Mouse (Mus musculus): ENCODE results near the gene Tank. TPM values are rescaled to one million over a fixed set of nuclear protein-coding genes. Genes with fewer than 3 reads are reported as not detected.

Tank gene
- polyA plus RNA-seq (2015; fragmentation: Nextera tagmentation; extraction: Ambion mirVana), result 23.9 and 24.5 TPM in 2 replicates

DNA sequence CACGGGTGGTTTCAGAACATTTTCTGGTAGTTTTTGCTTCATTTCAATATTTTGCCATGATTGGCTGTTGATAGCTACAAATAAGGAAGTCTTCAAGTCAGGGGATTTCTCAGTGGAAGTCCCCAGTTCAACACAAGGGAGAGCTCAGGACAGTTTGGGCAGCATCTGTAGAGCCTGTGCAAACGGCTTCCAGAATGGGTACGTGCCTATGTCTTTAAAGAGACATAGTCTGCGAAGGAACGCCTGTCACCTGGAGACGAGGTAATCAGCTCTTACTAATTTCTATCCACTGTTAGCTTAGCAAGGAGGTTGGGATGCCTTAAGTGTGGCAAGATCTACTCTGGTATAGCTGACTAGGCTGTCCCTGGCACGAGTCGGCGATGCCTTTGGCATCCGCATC is at the start of gene Tank:
Tank (plus strand) TSS at position 153 of the 400 bp plus-strand sequence.
- H3K4me3 ChIP-seq (ENCODE audit: low read length), result no peak within 1 kb of the TSS
- WGBS, result 83% methylated on average over 10 of the region's 10 CpGs
- H3K36me3 ChIP-seq (ENCODE audit: control insufficient read depth, insufficient read depth, low read length), result no peaks in the 10 kb centered on the region
- no peaks in the 10 kb centered on the region for H3K27me3 ChIP-seq (replicated peaks; ENCODE audit: control insufficient read depth, insufficient read depth, low read length)
- no peak within 1 kb of the TSS for H3K9ac ChIP-seq (ENCODE audit: low read depth, low read length)
- no peak within 1 kb of the TSS for H3K4me2 ChIP-seq (ENCODE audit: low read depth, low read length)
- no peaks in the 10 kb centered on the region for H3K4me1 ChIP-seq (ENCODE audit: control insufficient read depth, insufficient read depth, low read length)
- no peak within 1 kb of the TSS for H3K27ac ChIP-seq (ENCODE audit: low read length)
- no peak for ATAC-seq
- H3K9me3 ChIP-seq (ENCODE audit: control insufficient read depth, low read length), result no peaks in the 10 kb centered on the region

DNA sequence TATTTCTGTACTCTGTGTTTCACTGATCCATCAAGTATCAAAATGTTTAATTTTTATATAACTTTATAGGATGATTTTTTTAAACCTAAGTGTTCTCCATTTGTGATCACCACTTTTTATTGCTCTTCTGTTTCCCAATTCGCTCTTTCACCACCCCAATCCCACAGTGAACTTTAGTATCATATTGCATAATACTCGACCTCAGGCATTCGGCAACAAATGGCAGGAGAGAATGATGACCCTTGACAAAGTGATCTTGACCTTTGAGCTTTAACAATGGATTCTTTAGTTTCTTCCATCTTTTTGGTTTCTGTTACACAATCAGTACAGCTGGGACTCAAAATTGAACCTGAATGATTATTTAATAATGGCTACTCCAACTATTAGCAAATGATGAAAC is 46.1 kb upstream of the Tank start:
- no peak overlapping the region for H3K4me3 ChIP-seq (ENCODE audit: low read length)
- H3K4me1 ChIP-seq (ENCODE audit: control insufficient read depth, insufficient read depth, low read length), result no peaks in the 10 kb centered on the region
- H3K27ac ChIP-seq (ENCODE audit: low read length), result no peak overlapping the region
- no peaks in the 10 kb centered on the region for H3K36me3 ChIP-seq (ENCODE audit: control insufficient read depth, insufficient read depth, low read length)
- H3K9me3 ChIP-seq (ENCODE audit: control insufficient read depth, low read length), result no peaks in the 10 kb centered on the region
- no peak overlapping the region for H3K9ac ChIP-seq (ENCODE audit: low read depth, low read length)
- no peak for ATAC-seq
- no peaks in the 10 kb centered on the region for H3K27me3 ChIP-seq (replicated peaks; ENCODE audit: control insufficient read depth, insufficient read depth, low read length)
- no peak overlapping the region for H3K4me2 ChIP-seq (ENCODE audit: low read depth, low read length)
- 63% methylated on average over 3 of the region's 3 CpGs for WGBS

DNA sequence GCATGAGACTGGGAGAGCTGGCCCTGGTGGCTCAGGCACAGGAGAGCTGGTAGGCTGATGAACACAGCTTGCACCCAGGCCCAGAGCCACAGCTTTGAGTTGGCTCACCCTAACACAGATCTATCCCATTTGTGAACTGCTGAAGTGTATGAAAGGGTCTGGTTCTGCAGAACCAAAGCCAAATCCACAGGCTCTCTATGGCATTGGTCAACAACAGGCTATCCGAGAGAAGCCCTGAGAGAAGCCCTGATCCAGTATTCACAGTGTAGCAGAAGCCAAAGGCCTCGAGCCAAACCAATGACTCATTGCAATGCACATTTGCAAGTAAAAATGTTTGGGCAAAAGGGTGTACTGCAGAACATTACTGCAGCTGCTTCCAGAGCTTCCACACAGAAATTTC is 45.3 kb upstream of the Tank start:
- H3K27me3 ChIP-seq (replicated peaks; ENCODE audit: control insufficient read depth, insufficient read depth, low read length), result no peaks in the 10 kb centered on the region
- WGBS, result 78% methylated on average over 2 of the region's 2 CpGs

DNA sequence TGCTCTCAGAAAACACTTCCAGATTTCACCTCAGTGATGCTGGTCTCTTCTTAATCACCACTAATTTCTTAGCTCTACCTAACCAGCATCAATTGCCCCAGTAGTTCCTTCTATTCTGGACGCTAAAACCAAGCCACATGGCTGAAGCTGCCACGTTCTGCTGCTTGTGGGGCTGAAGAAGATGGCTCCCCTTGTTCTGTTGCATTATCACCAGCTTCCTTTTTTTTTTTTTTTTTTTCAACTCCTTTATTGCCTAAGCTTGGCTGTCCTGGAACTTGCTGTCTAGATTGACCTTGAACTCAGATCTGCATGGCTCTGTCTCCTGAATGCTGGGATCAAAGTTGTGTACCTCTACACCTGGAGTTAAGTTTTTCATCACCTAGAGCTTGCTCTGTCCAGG is 41.5 kb upstream of the Tank start:
- H3K4me2 ChIP-seq (ENCODE audit: low read depth, low read length), result no peak overlapping the region
- H3K9ac ChIP-seq (ENCODE audit: low read depth, low read length), result no peak overlapping the region
- no peak overlapping the region for H3K4me3 ChIP-seq (ENCODE audit: low read length)
- H3K27ac ChIP-seq (ENCODE audit: low read length), result no peak overlapping the region
- no peaks in the 10 kb centered on the region for H3K36me3 ChIP-seq (ENCODE audit: control insufficient read depth, insufficient read depth, low read length)
- ATAC-seq, result no peak
- no peaks in the 10 kb centered on the region for H3K9me3 ChIP-seq (ENCODE audit: control insufficient read depth, low read length)
- WGBS, result 77% methylated on average over 2 of the region's 2 CpGs
- H3K27me3 ChIP-seq (replicated peaks; ENCODE audit: control insufficient read depth, insufficient read depth, low read length), result no peaks in the 10 kb centered on the region
- no peaks in the 10 kb centered on the region for H3K4me1 ChIP-seq (ENCODE audit: control insufficient read depth, insufficient read depth, low read length)

More for the DNA sequence above, 45.3 kb upstream of the Tank start:
- Histone ChIP-seq H3K36me3 (ENCODE audit: control insufficient read depth, insufficient read depth, low read length) (no peaks in the 10 kb centered on the region), H3K27ac (ENCODE audit: low read length) (no peak overlapping the region), H3K4me1 (ENCODE audit: control insufficient read depth, insufficient read depth, low read length) (no peaks in the 10 kb centered on the region), H3K9ac (ENCODE audit: low read depth, low read length) (no peak overlapping the region), H3K4me2 (ENCODE audit: low read depth, low read length) (no peak overlapping the region), H3K4me3 (ENCODE audit: low read length) (no peak overlapping the region), H3K9me3 (ENCODE audit: control insufficient read depth, low read length) (no peaks in the 10 kb centered on the region)
- no peak for ATAC-seq

DNA sequence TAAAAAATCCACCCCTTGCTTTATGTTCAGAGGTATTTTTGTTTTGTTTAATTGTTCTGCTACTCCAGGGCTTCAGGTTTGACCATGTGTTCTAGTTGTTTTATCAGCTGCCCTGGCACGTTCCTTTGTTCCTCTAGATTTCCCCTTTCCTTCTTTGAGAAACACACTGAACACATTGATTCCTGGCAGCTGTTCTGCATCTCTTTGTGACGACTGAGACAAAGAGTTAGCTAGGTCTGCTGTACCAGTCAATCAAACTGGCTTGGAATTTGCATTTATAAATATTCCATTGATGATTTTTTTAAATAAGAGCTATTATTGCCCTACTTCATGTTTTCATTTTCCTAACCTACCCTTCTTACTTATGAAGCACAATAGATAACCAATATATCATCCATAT is 39.0 kb upstream of the Tank start:
- H3K9me3 ChIP-seq (ENCODE audit: control insufficient read depth, low read length), result no peaks in the 10 kb centered on the region
- H3K4me2 ChIP-seq (ENCODE audit: low read depth, low read length), result no peak overlapping the region
- no peaks in the 10 kb centered on the region for H3K4me1 ChIP-seq (ENCODE audit: control insufficient read depth, insufficient read depth, low read length)
- no peak for ATAC-seq
- H3K27ac ChIP-seq (ENCODE audit: low read length), result no peak overlapping the region
- no peaks in the 10 kb centered on the region for H3K36me3 ChIP-seq (ENCODE audit: control insufficient read depth, insufficient read depth, low read length)
- H3K4me3 ChIP-seq (ENCODE audit: low read length), result no peak overlapping the region
- no peaks in the 10 kb centered on the region for H3K27me3 ChIP-seq (replicated peaks; ENCODE audit: control insufficient read depth, insufficient read depth, low read length)
- H3K9ac ChIP-seq (ENCODE audit: low read depth, low read length), result no peak overlapping the region
- WGBS, result 35% methylated on average over 2 of the region's 2 CpGs

DNA sequence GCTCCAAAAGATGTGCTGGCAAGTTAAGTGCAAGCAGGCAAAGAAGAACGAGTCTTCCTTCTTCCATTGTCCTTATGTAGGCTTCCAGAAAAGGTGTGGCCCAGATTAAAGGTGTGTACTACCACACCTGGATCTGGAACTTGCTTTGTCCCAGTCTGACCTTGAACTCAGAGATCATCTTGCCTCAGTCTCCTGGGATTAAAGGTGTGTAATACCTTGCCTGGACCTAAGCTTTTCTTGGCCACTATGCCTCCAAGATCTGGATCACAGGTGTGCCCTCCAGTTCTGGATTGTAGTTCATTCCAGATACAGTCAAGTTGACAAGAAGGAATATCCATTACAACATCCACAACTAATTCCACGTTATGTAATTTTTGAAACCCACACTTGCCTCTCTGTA is 36.0 kb upstream of the Tank start:
- H3K9me3 ChIP-seq (ENCODE audit: control insufficient read depth, low read length), result no peaks in the 10 kb centered on the region
- H3K27me3 ChIP-seq (replicated peaks; ENCODE audit: control insufficient read depth, insufficient read depth, low read length), result no peaks in the 10 kb centered on the region
- H3K4me2 ChIP-seq (ENCODE audit: low read depth, low read length), result no peak overlapping the region
- no peak overlapping the region for H3K9ac ChIP-seq (ENCODE audit: low read depth, low read length)
- no peaks in the 10 kb centered on the region for H3K4me1 ChIP-seq (ENCODE audit: control insufficient read depth, insufficient read depth, low read length)
- no peaks in the 10 kb centered on the region for H3K36me3 ChIP-seq (ENCODE audit: control insufficient read depth, insufficient read depth, low read length)
- 81% methylated on average over 2 of the region's 2 CpGs for WGBS
- no peak overlapping the region for H3K27ac ChIP-seq (ENCODE audit: low read length)
- no peak for ATAC-seq
- no peak overlapping the region for H3K4me3 ChIP-seq (ENCODE audit: low read length)

DNA sequence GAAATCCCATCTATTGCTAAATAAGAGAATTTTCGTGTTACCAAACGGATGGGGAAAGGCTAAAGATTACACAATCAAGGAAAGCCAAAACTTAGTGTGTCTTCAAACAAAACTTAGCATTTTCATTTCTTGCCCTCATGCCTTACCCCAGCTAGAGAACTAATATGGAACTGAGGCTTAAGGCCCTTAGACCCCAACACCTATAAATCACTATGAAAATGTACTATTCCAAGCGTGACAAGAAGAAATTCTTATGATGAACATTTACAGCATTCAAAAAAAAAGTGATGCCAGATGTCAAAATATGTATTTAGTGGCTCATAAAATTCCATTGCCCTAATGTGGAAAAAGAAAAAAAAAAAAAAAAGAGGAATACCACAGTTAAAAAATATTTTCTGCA is 32.7 kb upstream of the Tank start:
- no peaks in the 10 kb centered on the region for H3K36me3 ChIP-seq (ENCODE audit: control insufficient read depth, insufficient read depth, low read length)
- whole genome bisulfite sequencing, result 86% methylated on average over 3 of the region's 3 CpGs
- ATAC-seq, result no peak
- no peak overlapping the region for H3K4me2 ChIP-seq (ENCODE audit: low read depth, low read length)
- H3K27me3 ChIP-seq (replicated peaks; ENCODE audit: control insufficient read depth, insufficient read depth, low read length), result no peaks in the 10 kb centered on the region
- no peak overlapping the region for H3K27ac ChIP-seq (ENCODE audit: low read length)
- no peaks in the 10 kb centered on the region for H3K4me1 ChIP-seq (ENCODE audit: control insufficient read depth, insufficient read depth, low read length)
- no peaks in the 10 kb centered on the region for H3K9me3 ChIP-seq (ENCODE audit: control insufficient read depth, low read length)
- no peak overlapping the region for H3K4me3 ChIP-seq (ENCODE audit: low read length)
- H3K9ac ChIP-seq (ENCODE audit: low read depth, low read length), result no peak overlapping the region

GRCm38 (mm10) chr2:61548021-61548420 is 30.4 kb upstream of the Tank start:
- no peak overlapping the region for H3K4me3 ChIP-seq (ENCODE audit: low read length)
- no peak overlapping the region for H3K9ac ChIP-seq (ENCODE audit: low read depth, low read length)
- no peak overlapping the region for H3K4me2 ChIP-seq (ENCODE audit: low read depth, low read length)
- H3K27me3 ChIP-seq (replicated peaks; ENCODE audit: control insufficient read depth, insufficient read depth, low read length), result no peaks in the 10 kb centered on the region
- H3K36me3 ChIP-seq (ENCODE audit: control insufficient read depth, insufficient read depth, low read length), result no peaks in the 10 kb centered on the region
- H3K9me3 ChIP-seq (ENCODE audit: control insufficient read depth, low read length), result no peaks in the 10 kb centered on the region
- WGBS, result 59% methylated on average over 2 of the region's 2 CpGs
- no peaks in the 10 kb centered on the region for H3K4me1 ChIP-seq (ENCODE audit: control insufficient read depth, insufficient read depth, low read length)
- no peak for ATAC-seq
- no peak overlapping the region for H3K27ac ChIP-seq (ENCODE audit: low read length)

DNA sequence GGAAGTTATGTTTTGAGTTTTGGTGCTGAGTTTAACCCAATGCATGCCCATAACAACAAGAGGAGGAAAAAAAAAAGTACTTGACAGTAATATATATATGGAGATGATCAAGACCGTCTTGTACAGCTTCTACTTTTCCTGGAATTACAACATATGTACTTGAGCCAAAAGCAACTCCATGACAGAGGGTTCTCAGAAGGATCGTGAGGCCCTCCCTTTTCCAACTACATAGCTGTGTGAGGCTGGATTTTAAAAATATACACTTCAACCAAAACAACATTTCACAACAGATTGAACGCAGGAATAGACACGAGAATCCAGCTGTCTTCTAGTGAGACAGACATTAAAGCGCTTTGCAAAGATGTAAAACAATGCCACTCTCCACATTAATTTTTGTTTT is 26.7 kb upstream of the Tank start:
- Histone ChIP-seq H3K27me3 (replicated peaks; ENCODE audit: control insufficient read depth, insufficient read depth, low read length) (no peaks in the 10 kb centered on the region), H3K9ac (ENCODE audit: low read depth, low read length) (no peak overlapping the region), H3K27ac (ENCODE audit: low read length) (no peak overlapping the region), H3K4me2 (ENCODE audit: low read depth, low read length) (no peak overlapping the region), H3K36me3 (ENCODE audit: control insufficient read depth, insufficient read depth, low read length) (no peaks in the 10 kb centered on the region), H3K4me3 (ENCODE audit: low read length) (no peak overlapping the region), H3K9me3 (ENCODE audit: control insufficient read depth, low read length) (no peaks in the 10 kb centered on the region), H3K4me1 (ENCODE audit: control insufficient read depth, insufficient read depth, low read length) (no peaks in the 10 kb centered on the region)
- ATAC-seq, result no peak
- 70% methylated on average over 5 of the region's 5 CpGs for WGBS

GRCm38 (mm10) chr2:61555367-61555766 is 23.0 kb upstream of the Tank start:
- H3K9ac ChIP-seq (ENCODE audit: low read depth, low read length), result no peak overlapping the region
- no peak overlapping the region for H3K27ac ChIP-seq (ENCODE audit: low read length)
- no peaks in the 10 kb centered on the region for H3K36me3 ChIP-seq (ENCODE audit: control insufficient read depth, insufficient read depth, low read length)
- H3K4me3 ChIP-seq (ENCODE audit: low read length), result no peak overlapping the region
- H3K9me3 ChIP-seq (ENCODE audit: control insufficient read depth, low read length), result no peaks in the 10 kb centered on the region
- WGBS, result 80% methylated on average over 7 of the region's 7 CpGs
- no peaks in the 10 kb centered on the region for H3K4me1 ChIP-seq (ENCODE audit: control insufficient read depth, insufficient read depth, low read length)
- no peaks in the 10 kb centered on the region for H3K27me3 ChIP-seq (replicated peaks; ENCODE audit: control insufficient read depth, insufficient read depth, low read length)
- H3K4me2 ChIP-seq (ENCODE audit: low read depth, low read length), result no peak overlapping the region
- no peak for ATAC-seq

Measured in intestine, embryonic 16.5 days (tissue).